Mouse (Mus musculus): Measurements from ENCODE around the gene Tmem169.
A peak's percentile ranks its signal among the peaks of the same experiment; 100 is the strongest.

Tmem169 gene

GRCm38 (mm10) chr1:72286904-72287303 lies 2.7 kb downstream of the Tmem169 start:
- no peak for DNase-seq (ENCODE audit: low spot score)

GRCm38 (mm10) chr1:72287893-72288292 lies 3.7 kb downstream of the Tmem169 start:
- DNase-seq (ENCODE audit: low spot score) = peak; percentile 73

GRCm38 (mm10) chr1:72288527-72289150 lies 4.5 kb downstream of the Tmem169 start:
- peak; percentile 69 for DNase-seq (ENCODE audit: low spot score)

- no peak for DNase-seq (ENCODE audit: low spot score)
Observed at GRCm38 (mm10) chr1:72290896-72291295, 6.7 kb downstream of the Tmem169 start.

GRCm38 (mm10) chr1:72291421-72291820 lies 7.3 kb downstream of the Tmem169 start:
- DNase-seq (ENCODE audit: low spot score) = no peak

GRCm38 (mm10) chr1:72291925-72292324 lies 7.8 kb downstream of the Tmem169 start:
- DNase-seq (ENCODE audit: low spot score) = no peak

GRCm38 (mm10) chr1:72293869-72294663 lies 9.9 kb downstream of the Tmem169 start:
- DNase-seq (ENCODE audit: low spot score) = peak; percentile 40

- DNase-seq (ENCODE audit: low spot score) = no peak
Observed at GRCm38 (mm10) chr1:72295746-72296145, 11.6 kb downstream of the Tmem169 start.

- no peak for DNase-seq (ENCODE audit: low spot score)
Observed at GRCm38 (mm10) chr1:72301845-72302244, 17.7 kb downstream of the Tmem169 start.

GRCm38 (mm10) chr1:72306241-72306640 lies 22.1 kb downstream of the Tmem169 start:
- DNase-seq (ENCODE audit: low spot score) = no peak

- no peak for DNase-seq (ENCODE audit: low spot score)
Observed at GRCm38 (mm10) chr1:72306679-72307181, 22.6 kb downstream of the Tmem169 start.

- DNase-seq (ENCODE audit: low spot score) = peak; percentile 93
Observed at GRCm38 (mm10) chr1:72307317-72307798, 23.2 kb downstream of the Tmem169 start, which contains the start of gene Xrcc5. TSS of gene Xrcc5 (plus strand) at chr1:72307421.

- DNase-seq (ENCODE audit: low spot score) = no peak
Observed at GRCm38 (mm10) chr1:72308919-72309318, 24.8 kb downstream of the Tmem169 start.

GRCm38 (mm10) chr1:72309744-72310424 lies 25.7 kb downstream of the Tmem169 start:
- no peak for DNase-seq (ENCODE audit: low spot score)

GRCm38 (mm10) chr1:72312701-72313398 lies 28.7 kb downstream of the Tmem169 start:
- no peak for DNase-seq (ENCODE audit: low spot score)

- DNase-seq (ENCODE audit: low spot score) = no peak
Observed at GRCm38 (mm10) chr1:72313399-72314039, 29.4 kb downstream of the Tmem169 start.

- no peak for DNase-seq (ENCODE audit: low spot score)
Observed at GRCm38 (mm10) chr1:72315447-72315846, 31.3 kb downstream of the Tmem169 start.

- DNase-seq (ENCODE audit: low spot score) = no peak
Observed at GRCm38 (mm10) chr1:72316409-72316808, 32.2 kb downstream of the Tmem169 start.

GRCm38 (mm10) chr1:72316901-72317300 lies 32.7 kb downstream of the Tmem169 start:
- no peak for DNase-seq (ENCODE audit: low spot score)

- no peak for DNase-seq (ENCODE audit: low spot score)
Observed at GRCm38 (mm10) chr1:72320759-72321158, 36.6 kb downstream of the Tmem169 start.

- DNase-seq (ENCODE audit: low spot score) = no peak
Observed at GRCm38 (mm10) chr1:72323248-72323647, 39.1 kb downstream of the Tmem169 start.
